Mouse (Mus musculus) ES-CJ7 (cell line): Measurements from ENCODE around the gene Ube2j1.

Experiments used
- DNase-seq: peaks from one replicate; pipeline ENCODE4 v3.0.0; 2011; ENCODE audit warnings: low read depth, low spot score

Gene Ube2j1

DNA sequence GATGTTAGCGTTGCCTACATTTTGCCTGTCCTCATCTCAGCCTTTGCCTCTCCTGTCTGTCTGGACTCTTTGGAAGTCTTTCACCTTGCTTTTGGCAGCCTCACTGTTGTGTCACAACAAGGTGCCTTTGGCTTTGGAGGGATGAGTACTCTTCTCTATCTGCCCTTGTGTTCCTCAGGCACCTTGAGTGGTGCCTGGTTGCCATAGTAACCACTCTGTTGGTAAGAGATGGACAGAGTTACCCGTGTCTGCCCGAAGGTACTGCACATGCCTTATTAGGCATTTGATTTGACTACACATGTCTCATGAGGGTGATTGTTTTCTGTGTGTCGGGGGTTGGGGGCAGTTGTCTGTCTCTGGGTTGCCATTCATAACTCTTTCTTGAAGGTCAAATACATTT, 18.7 kb upstream of the Ube2j1 start:
- DNase-seq = peak; percentile 16

DNA sequence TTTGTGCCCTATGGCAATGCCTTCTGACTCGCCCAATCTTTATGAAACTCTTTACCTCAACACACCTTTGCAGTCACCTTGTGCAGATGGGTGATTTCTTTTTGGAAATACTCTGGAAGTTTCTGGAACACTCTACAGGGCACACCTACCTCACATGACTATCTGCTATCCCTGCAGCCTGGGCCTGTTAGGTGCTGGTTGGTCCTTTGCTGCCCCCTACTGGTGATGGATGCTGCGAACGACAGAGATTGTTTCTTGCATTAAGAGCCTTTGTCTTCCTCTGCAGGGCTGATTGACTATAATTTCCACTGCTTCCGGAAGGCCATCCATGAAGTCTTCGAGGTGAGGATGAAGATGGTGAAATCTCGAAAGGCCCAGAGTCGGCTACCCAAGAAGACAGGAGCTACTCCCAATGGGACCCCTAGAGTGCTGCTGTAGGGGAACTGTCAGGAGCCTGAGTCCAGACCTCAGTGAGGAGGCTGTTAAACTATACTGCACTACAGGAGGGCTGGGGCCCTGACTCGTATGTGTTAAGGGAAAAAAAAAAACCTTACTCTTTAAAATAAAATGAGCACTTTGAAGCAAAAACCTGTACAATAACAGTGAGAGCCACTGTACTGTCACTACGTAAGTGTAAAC, 12.7 kb upstream of the Ube2j1 start:
- DNase-seq = peak; percentile 88

DNA sequence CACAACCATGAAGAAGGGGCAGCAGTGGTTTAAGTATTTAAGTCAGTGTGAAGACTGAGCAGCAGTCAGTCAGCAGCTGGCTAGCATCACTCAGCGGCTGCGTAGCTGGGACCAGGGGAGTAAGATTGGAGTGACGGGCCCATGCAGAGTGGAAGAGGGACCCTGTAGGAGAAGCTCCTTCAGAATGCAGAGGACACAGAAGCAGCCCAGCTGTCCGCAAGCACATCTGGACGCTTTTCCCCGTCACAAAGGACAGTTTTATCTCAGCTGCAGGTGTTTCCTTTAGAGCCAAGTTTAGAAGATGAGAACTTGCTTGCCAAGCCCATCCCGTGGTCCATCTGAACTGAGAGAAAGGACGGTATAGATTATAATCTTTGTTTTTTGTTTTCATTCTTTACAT, 6.8 kb upstream of the Ube2j1 start:
- DNase-seq = no peak

DNA sequence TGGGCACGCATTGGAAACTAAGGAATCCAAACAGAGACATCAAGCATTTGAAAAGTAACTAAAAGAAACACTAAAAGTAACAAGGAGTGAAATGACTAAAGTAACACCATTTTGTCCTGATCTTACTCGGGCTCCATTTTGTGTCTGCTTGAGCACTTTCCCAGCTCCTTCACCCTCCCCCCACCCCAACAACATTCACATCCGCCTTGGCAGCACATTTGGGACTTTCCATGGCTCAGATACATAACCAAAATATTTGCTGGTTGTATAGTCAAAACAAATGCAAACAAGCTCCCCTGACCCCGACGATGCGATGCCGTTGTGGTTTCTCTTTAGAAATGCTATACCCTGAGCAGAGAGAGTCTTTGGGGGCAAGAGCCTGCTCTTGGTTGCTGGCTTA, 2.1 kb upstream of the Ube2j1 start:
- no peak for DNase-seq

DNA sequence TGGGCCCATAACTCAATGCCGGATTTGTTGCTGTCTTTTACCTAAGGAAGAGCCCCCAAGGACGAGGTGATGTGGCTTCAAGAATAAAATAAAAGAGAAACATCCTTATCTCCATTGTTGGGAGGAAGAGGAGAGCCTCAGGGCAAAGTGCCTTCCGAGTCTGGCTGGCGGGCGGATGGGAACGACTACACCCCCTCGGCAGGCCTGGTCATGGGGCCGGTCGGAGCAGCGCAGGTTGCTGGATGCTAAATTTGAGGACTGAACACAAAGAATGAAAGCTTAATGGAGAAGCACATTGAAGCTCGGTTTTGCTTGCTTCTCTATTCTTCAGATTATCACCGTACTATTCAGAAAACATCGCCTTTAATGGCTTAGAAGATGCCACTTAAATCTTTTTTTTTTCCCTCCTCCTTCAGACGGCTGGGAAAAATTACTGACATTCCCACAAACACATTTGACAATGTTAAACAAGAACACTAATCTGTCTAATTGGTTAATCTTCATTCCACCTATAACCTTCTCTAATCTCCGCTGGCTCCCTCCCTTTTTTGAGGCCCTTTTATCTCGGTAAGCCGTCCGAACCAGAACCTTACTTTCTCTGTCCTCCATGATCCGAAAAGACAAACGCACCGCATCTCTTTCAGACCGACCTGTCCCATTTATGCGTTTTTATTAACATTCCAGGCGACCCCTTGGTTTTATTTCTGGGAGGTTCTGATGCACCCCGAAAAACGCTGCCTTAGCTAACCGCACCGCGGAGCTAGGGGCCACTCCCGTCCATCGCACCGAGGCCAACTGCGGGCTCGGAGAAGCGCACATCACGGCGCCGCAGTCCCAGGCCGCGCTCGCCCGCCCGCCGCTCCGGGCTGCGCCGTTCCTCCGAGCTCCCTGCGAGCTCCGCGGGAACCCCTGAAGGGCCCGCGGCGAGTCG, 687 bp upstream of the Ube2j1 start:
- DNase-seq = peak; percentile 11

DNA sequence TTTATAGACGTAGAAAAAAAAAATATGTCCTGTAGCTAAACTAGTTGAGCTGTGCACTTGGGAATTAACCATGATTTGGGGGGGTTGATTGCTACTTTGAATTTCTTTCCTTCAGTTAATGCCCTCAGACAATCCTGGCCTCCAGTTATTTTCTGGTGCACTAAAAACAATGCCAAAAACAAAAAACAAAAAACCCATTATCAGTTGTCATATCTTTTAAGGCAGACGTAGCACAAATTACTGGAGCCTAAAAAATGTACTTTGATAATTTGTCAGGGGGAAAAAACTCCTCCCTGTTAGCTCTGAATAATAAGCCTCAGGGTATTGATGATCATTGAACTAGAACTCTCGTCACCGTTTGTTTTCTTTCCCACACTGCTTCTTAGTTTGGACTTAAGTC, 829 bp downstream of the Ube2j1 start:
- DNase-seq = no peak

DNA sequence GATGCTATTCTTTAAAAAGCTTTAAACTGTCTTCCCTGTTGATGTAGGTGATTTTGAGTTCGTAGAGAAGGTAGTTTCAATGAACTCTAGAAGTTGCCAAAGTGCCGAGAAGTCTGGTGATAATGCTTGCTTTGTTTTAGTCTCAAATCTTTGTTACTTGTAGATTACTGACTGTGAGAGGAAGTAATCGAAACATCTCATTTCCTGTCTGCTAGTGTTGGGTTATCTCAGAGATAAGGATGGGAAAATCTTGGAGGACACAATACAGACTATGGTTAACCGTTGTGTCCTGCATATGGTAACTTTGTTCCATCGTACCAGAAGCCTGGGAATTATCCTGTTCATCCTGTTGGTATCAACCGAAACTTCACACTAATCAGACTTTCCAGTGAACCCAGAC, 2.3 kb downstream of the Ube2j1 start:
- DNase-seq = no peak

- no peak for DNase-seq
These were observed 8.6 kb downstream of the Ube2j1 start for GRCm38 (mm10) chr4:33039826-33040225.

GRCm38 (mm10) chr4:33049601-33050000, 18.4 kb downstream of the Ube2j1 start:
- no peak for DNase-seq

DNA sequence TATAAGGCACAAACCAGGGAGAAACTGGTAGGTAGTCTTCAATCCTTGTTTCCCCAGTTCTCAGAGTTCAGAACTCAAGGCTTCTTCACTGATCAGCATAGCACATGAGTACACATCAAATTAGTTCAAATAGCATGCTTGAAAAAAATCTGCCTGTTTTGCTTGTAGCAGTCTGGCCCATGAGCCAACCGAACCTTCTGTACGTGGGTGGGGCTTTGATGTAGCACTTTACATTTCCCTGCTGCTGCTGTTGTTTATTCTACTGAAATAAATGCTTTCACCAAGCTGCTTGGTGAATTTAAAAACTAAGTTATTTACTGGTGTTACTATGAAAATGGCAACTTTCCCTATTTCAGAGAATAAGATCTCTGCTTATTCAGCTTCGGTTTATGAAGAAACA, 20.8 kb downstream of the Ube2j1 start:
- DNase-seq = no peak

- DNase-seq = peak; percentile 70
These were observed 21.4 kb downstream of the Ube2j1 start for GRCm38 (mm10) chr4:33052650-33053049.

DNA sequence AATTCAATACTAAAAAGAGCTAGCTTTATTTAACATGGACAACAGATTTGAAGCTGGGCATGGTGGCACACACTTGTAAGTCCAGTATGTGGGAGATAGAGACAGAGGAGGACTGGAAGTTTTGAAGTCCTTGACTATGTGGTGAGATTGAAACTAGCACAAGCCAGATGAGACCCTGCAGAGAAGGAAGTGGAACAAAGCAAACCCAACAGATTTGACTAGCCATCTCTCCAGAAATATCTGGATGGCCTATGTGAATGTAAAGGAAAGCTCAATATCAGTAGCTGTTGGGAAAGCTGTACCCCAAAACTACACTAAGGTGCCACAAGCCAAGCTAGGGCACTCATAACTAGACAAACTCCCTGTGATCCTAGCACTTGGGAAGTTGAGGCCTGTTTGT, 23.2 kb downstream of the Ube2j1 start:
- DNase-seq = no peak

DNA sequence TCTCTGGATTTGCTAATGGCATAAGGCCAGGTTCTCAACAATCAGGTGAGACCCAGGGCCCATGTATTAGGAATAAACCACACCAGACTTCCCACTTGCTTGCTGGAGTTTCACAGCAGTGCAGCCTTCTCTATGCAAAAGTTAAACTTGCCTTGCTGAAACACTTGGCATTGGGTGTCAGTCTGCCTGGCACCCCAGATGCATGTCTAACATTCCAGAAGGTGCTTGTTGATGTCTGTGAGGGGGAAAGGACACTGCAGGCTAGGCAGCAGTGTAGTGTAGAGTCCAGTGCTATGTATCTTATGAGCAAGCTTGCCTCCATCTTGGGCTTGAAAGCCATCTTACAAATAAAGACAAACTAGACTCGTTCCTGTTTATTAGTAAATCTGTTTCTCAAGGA, 25.1 kb downstream of the Ube2j1 start:
- DNase-seq = no peak

- DNase-seq = no peak
These were observed 26.9 kb downstream of the Ube2j1 start for GRCm38 (mm10) chr4:33057890-33058687.

DNA sequence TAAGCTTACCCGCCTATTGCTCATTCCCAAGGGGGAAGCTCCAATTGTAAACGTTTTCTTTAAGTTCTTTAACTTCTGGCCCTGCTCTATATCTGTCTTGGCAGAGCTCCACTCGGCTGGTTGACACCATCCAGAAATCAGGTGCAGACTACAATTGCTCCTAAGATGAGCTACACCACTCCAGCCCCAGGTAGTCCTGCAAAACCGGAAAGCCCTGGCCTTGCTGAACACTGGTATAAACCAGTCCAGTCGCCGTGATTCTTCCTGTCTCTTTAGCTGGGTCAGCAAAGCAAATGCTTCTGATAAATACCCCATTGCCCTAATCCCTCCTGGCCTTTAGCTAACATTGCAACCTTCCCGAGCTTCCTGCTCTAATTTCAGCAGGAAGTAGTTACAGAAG, 29.9 kb downstream of the Ube2j1 start:
- no peak for DNase-seq

GRCm38 (mm10) chr4:33062981-33063380, 31.8 kb downstream of the Ube2j1 start, which contains the start of gene Gabrr2:
Gabrr2 (plus strand) TSS chr4:33062999.
- DNase-seq = no peak

GRCm38 (mm10) chr4:33064986-33065385, 33.8 kb downstream of the Ube2j1 start:
- DNase-seq = no peak

DNA sequence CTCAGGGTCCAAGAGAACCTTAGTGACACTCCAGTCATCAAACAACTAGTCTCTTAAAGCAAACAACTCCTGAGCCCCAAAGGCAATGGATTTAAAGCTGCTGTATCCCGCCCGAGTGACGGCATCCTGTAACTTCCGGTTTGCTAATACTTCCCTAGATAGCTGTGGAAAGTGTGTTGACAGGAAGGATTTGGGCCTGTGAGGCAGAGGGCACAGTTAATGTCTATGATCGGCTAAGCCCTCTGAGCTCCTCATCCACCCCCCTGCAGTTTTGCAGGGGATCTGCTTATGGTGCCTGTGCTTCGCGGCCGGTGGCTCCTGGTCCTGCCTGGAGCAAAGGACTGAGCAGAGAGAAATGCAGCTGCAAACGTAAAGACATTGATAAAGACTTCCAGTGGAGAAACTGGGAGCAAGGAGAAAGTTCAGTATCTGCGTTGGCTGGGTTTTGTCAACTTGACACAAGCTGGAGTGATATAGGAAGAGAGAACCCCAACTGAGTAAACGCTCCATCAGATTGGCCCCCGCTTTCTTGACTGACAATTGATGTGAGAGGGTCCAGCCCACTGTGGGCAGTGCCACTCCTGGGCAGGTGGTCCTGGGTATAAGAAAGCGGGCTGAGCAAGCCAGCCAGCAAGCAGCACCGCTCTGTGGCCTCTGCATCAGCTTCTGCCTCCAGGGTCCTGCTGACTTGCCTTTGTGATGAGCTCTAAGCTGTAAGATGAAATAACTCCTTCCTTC, 35.2 kb downstream of the Ube2j1 start:
- DNase-seq = no peak

- no peak for DNase-seq
These were observed 36.1 kb downstream of the Ube2j1 start for GRCm38 (mm10) chr4:33067331-33067730.

- no peak for DNase-seq
These were observed 36.6 kb downstream of the Ube2j1 start for GRCm38 (mm10) chr4:33067826-33068225.

DNA sequence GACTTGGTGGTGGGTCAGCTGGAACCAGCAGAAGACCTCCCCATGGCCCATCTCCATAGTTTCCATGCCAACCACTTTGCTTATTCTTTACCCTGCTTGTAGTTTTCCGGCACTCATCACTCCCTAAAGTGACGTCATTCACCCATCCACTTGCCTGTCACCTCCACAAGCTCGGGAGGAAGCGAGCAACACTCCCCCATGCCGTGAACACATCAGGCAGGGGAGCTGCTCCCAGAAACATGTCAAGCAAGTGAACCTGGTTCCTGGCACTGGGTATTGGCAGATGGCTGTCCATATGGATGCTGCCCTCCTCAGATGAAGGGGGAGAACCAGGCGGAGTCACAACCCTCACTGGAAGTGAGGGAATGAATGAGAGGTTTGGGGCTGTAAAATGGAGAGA, 37.7 kb downstream of the Ube2j1 start:
- DNase-seq = no peak

GRCm38 (mm10) chr4:33070326-33070725, 39.1 kb downstream of the Ube2j1 start:
- no peak for DNase-seq
